Mouse (Mus musculus) hindbrain, embryonic 11.5 days (tissue): ENCODE results near the gene Fgd3. TPM values are rescaled to one million over a fixed set of nuclear protein-coding genes. Genes with fewer than 3 reads are reported as not detected.

Experiments
- ATAC-seq: fragments of 200-750 bp; cut with Nextera tagmentation; 2 replicates; pipeline ENCODE4 v1.8.0; 2017; ENCODE audit warnings: mild to moderate bottlenecking, moderate TSS enrichment, moderate library complexity; ENCODE audit not compliant: low FRiP score
- DNase-seq: peaks from one replicate; pipeline ENCODE4 v3.0.0-alpha.2; 2015; ENCODE audit warnings: low spot score
- H3K27ac ChIP-seq: fragments of 300-500 bp; sonication (generic); 2 replicates; pipeline ENCODE4 v1.5.1; 2014; ENCODE audit warnings: mild to moderate bottlenecking, low read depth, low read length
- H3K27me3 ChIP-seq: fragments of 300-500 bp; sonication (generic); 2 replicates; pipeline ENCODE4 v1.6.1; 2014; ENCODE audit warnings: mild to moderate bottlenecking, low read length, moderate library complexity, mixed read lengths; ENCODE audit not compliant: control insufficient read depth, insufficient read depth
- H3K36me3 ChIP-seq: fragments of 300-500 bp; sonication (generic); 2 replicates; pipeline ENCODE4 v1.6.1; 2014; ENCODE audit warnings: mild to moderate bottlenecking, low read length, moderate library complexity, mixed read lengths; ENCODE audit not compliant: control insufficient read depth, insufficient read depth
- H3K4me1 ChIP-seq: fragments of 300-500 bp; sonication (generic); replicated peaks from 2 replicates; pipeline ENCODE4 v1.6.1; 2014; ENCODE audit warnings: low read length, mixed read lengths; ENCODE audit not compliant: control insufficient read depth, insufficient read depth
- H3K4me2 ChIP-seq: fragments of 300-500 bp; sonication (generic); replicated peaks from 2 replicates; pipeline ENCODE4 v1.6.1; 2014; ENCODE audit warnings: mild to moderate bottlenecking, low read depth, low read length
- H3K4me3 ChIP-seq: fragments of 300-500 bp; sonication (generic); 2 replicates; pipeline ENCODE4 v1.5.1; 2014; ENCODE audit warnings: low read depth, low read length
- H3K9ac ChIP-seq: fragments of 300-500 bp; sonication (generic); 2 replicates; pipeline ENCODE4 v1.6.1; 2014; ENCODE audit warnings: low read depth, low read length
- H3K9me3 ChIP-seq: fragments of 300-500 bp; sonication (generic); 2 replicates; pipeline ENCODE4 v1.6.1; 2016; ENCODE audit warnings: low read length; ENCODE audit not compliant: control insufficient read depth
- WGBS: fragments of 180-500 bp; shearing (Covaris S2); extraction: QIAGEN DNeasy Blood & Tissue Kit; methylation state at CpG from one replicate; pipeline ENCODE4 v1.1.7; 2014; 5-methylcytosine and 5-hydroxymethylcytosine counted together
- polyA plus RNA-seq: library from polyadenylated mRNA; unstranded; fragments of >200 nt; fragmentation: Nextera tagmentation; extraction: Ambion mirVana; gene quantifications from 2 replicates; pipeline ENCODE4 v1.2.1, GENCODE M21; 2014

Gene Fgd3
- polyA plus RNA-seq, 1 experiment from 2014 or later: 1.1 TPM

DNA sequence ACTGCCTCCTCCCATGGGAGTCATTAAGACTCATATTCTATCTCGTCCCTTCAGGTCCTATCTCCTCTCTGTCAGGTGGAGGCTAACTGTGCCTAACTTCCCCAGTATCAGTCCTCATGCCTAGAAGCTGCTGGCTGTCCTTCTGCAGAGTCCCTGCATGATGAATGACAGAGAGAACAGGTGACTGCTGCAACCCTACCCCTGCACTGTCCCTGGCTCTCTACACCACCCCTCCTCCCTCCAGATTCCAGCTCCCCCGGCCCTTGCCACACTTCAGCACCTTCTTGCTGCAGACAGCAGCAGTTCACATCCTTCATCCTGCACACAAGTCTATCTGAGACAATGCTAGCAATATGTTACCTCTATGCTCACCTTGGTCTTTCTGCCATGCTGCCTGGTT lies 37.9 kb downstream of the Fgd3 start:
- no peak overlapping the region for H3K27ac ChIP-seq
- no peaks in the 10 kb centered on the region for H3K9me3 ChIP-seq
- H3K9ac ChIP-seq: no peak overlapping the region
- no peak overlapping the region for H3K4me2 ChIP-seq
- H3K4me1 ChIP-seq: no peaks in the 10 kb centered on the region
- H3K27me3 ChIP-seq: no peaks in the 10 kb centered on the region
- no peaks in the 10 kb centered on the region for H3K36me3 ChIP-seq
- 78% methylated on average over 2 of the region's 2 CpGs for WGBS
- no peak overlapping the region for H3K4me3 ChIP-seq
- no peak for DNase-seq
- ATAC-seq: no peak

DNA sequence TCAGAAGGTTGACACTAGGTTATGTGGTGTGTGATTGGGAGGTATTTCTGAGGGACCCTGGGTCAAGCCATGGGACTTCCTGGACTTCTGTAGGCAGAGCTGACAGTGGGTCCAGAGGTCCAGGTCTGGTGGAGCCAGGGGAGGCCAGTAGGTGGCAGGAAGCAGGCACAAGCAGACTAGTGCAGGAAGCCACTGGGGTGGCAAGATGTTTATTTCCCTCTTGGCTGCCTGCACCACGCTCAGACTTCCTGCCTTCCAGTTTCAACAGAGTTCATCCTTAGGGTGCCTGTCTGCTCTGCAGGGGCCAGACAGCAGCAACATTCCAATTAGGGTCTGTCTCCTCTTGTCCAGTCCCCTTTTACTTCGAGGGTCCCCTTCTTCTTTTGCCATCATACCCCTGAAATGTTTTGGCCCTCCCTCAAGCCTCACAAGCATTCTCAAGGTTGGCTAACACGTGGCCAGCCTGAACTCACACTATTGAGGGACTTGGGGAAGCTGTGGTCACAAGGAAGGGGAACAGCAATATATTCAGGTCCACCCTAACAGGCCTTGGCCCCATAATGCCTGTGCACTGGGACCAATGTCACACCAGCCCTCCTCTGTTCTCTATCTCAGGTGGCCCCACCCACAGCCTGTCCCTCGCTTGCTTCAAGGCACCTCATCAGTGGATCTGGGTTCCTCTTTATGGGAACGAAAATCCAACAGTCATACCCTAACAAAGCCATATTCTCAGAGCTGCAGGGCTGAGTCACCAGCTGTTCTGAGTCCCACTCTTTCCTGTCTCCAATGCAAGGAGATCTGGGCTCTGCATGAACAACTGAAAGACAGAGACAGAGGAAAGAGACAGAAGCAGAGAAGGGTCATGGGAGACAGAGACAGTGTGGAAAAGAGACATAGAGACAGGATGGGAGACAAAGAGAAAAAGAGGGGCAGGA lies 48.0 kb downstream of the Fgd3 start:
- no peak overlapping the region for H3K4me2 ChIP-seq
- no peaks in the 10 kb centered on the region for H3K4me1 ChIP-seq
- no peak overlapping the region for H3K4me3 ChIP-seq
- 75% methylated on average over 5 of the region's 5 CpGs for WGBS
- no peaks in the 10 kb centered on the region for H3K9me3 ChIP-seq
- no peaks in the 10 kb centered on the region for H3K27me3 ChIP-seq
- no peak for ATAC-seq
- no peak overlapping the region for H3K9ac ChIP-seq
- no peaks in the 10 kb centered on the region for H3K36me3 ChIP-seq
- no peak overlapping the region for H3K27ac ChIP-seq
- DNase-seq: no peak

DNA sequence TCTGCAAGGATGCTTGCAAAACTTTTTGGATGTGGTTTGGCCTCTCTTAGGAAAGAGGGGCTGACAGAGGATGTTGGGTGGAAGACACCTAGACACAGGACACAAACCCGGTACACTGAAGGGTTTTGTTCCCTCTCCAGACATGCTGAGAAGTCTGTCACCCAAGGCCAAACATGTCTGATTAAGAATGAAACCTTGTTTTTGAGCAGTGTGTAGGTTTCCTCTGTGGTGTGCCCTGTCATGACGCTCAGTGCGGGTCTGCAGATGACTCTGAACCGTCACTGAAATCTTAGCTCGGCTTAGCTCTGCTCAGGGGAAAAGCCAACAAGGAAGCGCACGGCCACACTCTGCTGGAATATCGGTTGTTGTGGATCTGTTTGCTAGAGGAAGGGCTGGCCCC lies 49.6 kb downstream of the Fgd3 start:
- Histone ChIP-seq H3K9ac (no peak overlapping the region), H3K4me3 (no peak overlapping the region), H3K27ac (no peak overlapping the region), H3K4me2 (no peak overlapping the region), H3K36me3 (no peaks in the 10 kb centered on the region), H3K4me1 (no peaks in the 10 kb centered on the region), H3K27me3 (no peaks in the 10 kb centered on the region), H3K9me3 (no peaks in the 10 kb centered on the region)
- WGBS: 86% methylated on average over 8 of the region's 8 CpGs
- DNase-seq (no peak), ATAC-seq (no peak)

- Histone ChIP-seq H3K4me3 (no peak overlapping the region), H3K4me2 (no peak overlapping the region), H3K27me3 (no peaks in the 10 kb centered on the region), H3K9ac (no peak overlapping the region), H3K27ac (no peak overlapping the region), H3K9me3 (no peaks in the 10 kb centered on the region), H3K4me1 (no peaks in the 10 kb centered on the region), H3K36me3 (no peaks in the 10 kb centered on the region)
- ATAC-seq (no peak), DNase-seq (no peak)
- 70% methylated on average over 2 of the region's 2 CpGs for WGBS
These were observed 52.5 kb downstream of the Fgd3 start for GRCm38 (mm10) chr13:49267645-49268044.

DNA sequence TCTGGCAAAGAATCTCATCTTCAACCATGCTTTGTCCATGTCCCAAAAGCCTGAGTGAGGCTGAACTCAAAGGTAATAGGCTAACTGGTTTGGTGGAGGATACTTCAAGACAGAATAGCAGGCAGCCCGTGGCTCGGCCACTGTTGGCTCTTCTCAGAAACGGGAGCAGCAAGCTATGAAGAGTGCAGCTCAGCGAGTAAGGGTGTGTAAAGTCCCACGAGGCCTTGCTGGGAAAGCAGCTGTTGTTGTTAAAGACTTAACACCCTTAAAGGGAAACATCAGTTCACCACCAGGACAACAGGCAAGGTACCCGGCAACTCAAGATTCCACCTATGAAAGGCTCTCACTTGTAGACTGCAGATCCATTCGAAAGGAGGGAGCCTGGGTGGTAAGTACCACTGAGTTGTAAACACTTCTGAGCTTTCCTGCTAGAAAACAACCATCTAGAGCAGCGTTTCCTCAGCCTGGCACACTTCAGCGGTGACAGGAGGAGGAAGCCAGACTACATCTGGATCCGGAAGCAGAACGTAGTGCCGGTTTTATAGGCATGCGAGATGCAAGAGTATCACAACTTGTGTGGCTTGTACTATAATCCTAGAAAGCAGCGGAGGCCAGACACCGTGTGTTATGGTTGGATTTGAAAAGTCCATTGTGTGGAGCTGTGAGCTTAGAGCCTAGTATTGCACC lies 59.9 kb downstream of the Fgd3 start:
- no peaks in the 10 kb centered on the region for H3K36me3 ChIP-seq
- no peak for DNase-seq
- ATAC-seq: no peak
- no peaks in the 10 kb centered on the region for H3K27me3 ChIP-seq
- H3K27ac ChIP-seq: no peak overlapping the region
- H3K4me1 ChIP-seq: no peaks in the 10 kb centered on the region
- no peaks in the 10 kb centered on the region for H3K9me3 ChIP-seq
- H3K9ac ChIP-seq: no peak overlapping the region
- 86% methylated on average over 15 of the region's 15 CpGs for WGBS
- no peak overlapping the region for H3K4me2 ChIP-seq
- no peak overlapping the region for H3K4me3 ChIP-seq

DNA sequence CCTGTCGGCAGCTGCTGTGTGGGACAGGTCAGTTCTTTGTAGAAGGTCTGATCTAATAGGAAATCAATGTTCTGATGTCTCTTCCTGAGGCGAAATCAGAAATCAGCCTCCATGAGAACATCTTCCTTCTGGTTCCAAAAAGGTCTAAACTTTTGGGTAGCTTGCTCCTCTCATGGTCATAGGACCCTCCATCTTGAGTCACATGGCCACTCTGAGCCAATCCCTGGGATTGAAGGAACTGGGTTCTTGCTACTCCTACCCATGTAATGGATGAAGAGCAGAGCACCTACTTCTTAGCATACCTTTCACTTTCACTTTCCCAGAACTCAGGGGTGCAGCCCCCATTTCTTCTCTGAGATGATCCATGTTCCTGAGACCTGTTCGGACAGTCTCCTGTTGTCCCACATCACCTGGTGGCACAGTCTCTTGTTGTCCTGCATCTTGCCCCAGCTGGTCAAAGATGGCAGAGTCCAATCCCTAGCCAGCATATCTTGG lies 62.2 kb downstream of the Fgd3 start:
- WGBS: 77% methylated on average over 3 of the region's 3 CpGs
- DNase-seq: no peak
- Histone ChIP-seq H3K27me3 (no peaks in the 10 kb centered on the region), H3K27ac (no peak overlapping the region), H3K4me3 (no peak overlapping the region), H3K36me3 (no peaks in the 10 kb centered on the region), H3K4me2 (no peak overlapping the region), H3K4me1 (no peaks in the 10 kb centered on the region), H3K9ac (no peak overlapping the region), H3K9me3 (no peaks in the 10 kb centered on the region)
- ATAC-seq: no peak

GRCm38 (mm10) chr13:49252746-49253145 lies 67.4 kb downstream of the Fgd3 start:
- DNase-seq (no peak), ATAC-seq (no peak)
- Histone ChIP-seq H3K27ac (no peak overlapping the region), H3K4me1 (peaks cover 2% of the 10 kb centered on the region; the same call in 1 of the 2 replicates), H3K9ac (no peak overlapping the region), H3K27me3 (peaks cover 8% of the 10 kb centered on the region), H3K9me3 (no peaks in the 10 kb centered on the region), H3K4me2 (no peak overlapping the region), H3K36me3 (no peaks in the 10 kb centered on the region), H3K4me3 (no peak overlapping the region)
- 90% methylated on average over 13 of the region's 13 CpGs for WGBS

- Histone ChIP-seq H3K4me3 (no peak overlapping the region), H3K9me3 (no peaks in the 10 kb centered on the region), H3K27ac (no peak overlapping the region), H3K4me2 (no peak overlapping the region), H3K36me3 (no peaks in the 10 kb centered on the region), H3K4me1 (peaks cover 4% of the 10 kb centered on the region; the same call in 1 of the 2 replicates), H3K27me3 (peaks cover 13% of the 10 kb centered on the region), H3K9ac (no peak overlapping the region)
- WGBS: 70% methylated on average over 2 of the region's 2 CpGs
- ATAC-seq (no peak), DNase-seq (no peak)
These were observed 68.0 kb downstream of the Fgd3 start for GRCm38 (mm10) chr13:49252113-49252512.
